Mouse (Mus musculus) forelimb bud, embryonic 11.5 days (tissue): Measurements from ENCODE around the gene Wfdc8.
"Not testable (repeated sequence)": the region's sequence is repeated elsewhere in the genome, so short reads cannot be mapped to it uniquely, and the experiment has no call there.

Experiments
- DNase-seq: peaks from one replicate; pipeline ENCODE4 v3.0.0-alpha.2; 2012; ENCODE audit warnings: low read depth, low spot score

Gene Wfdc8

GRCm38 (mm10) chr2:164613471-164613870 is at the start of gene Wfdc8, which contains the start of gene Wfdc6b:
Gene Wfdc8 (minus strand): TSS chr2:164613626.
Gene Wfdc6b (plus strand): TSS chr2:164613522.
- DNase-seq: not testable (repeated sequence)

GRCm38 (mm10) chr2:164656483-164656882 is 43.1 kb upstream of the Wfdc8 start, which contains the start of gene Wfdc9:
Gene Wfdc9 (minus strand): TSS chr2:164656583.
- DNase-seq: no peak

- DNase-seq: peak; percentile 44
Observed at GRCm38 (mm10) chr2:164655858-164656257, 42.4 kb upstream of the Wfdc8 start, which contains the start of gene Wfdc10. Gene Wfdc10 (plus strand): TSS chr2:164656046.

GRCm38 (mm10) chr2:164641881-164642673 is 28.7 kb upstream of the Wfdc8 start:
- DNase-seq: no peak

GRCm38 (mm10) chr2:164641129-164641528 is 27.7 kb upstream of the Wfdc8 start:
- DNase-seq: no peak

- no peak for DNase-seq
Observed at GRCm38 (mm10) chr2:164638696-164639095, 25.3 kb upstream of the Wfdc8 start, which contains the start of gene Wfdc16. Gene Wfdc16 (minus strand): TSS chr2:164638796.

GRCm38 (mm10) chr2:164635266-164635665 is 21.8 kb upstream of the Wfdc8 start:
- DNase-seq: no peak

- no peak for DNase-seq
Observed at GRCm38 (mm10) chr2:164621775-164622174, 8.3 kb upstream of the Wfdc8 start.

GRCm38 (mm10) chr2:164619050-164619449 is 5.6 kb upstream of the Wfdc8 start:
- DNase-seq: no peak

- DNase-seq: no peak
Observed at GRCm38 (mm10) chr2:164615386-164615785, 2.0 kb upstream of the Wfdc8 start.

GRCm38 (mm10) chr2:164608781-164609180 is 4.6 kb downstream of the Wfdc8 start:
- DNase-seq: no peak

GRCm38 (mm10) chr2:164604411-164604810 is 9.0 kb downstream of the Wfdc8 start:
- DNase-seq: no peak

- no peak for DNase-seq
Observed at GRCm38 (mm10) chr2:164603482-164603881, 9.9 kb downstream of the Wfdc8 start.

- no peak for DNase-seq
Observed at GRCm38 (mm10) chr2:164600179-164600578, 13.2 kb downstream of the Wfdc8 start.

GRCm38 (mm10) chr2:164593494-164593893 is 19.9 kb downstream of the Wfdc8 start, which contains the start of gene Eppin:
Gene Eppin (minus strand): TSS chr2:164593594.
- DNase-seq: no peak

GRCm38 (mm10) chr2:164592014-164592413 is 21.4 kb downstream of the Wfdc8 start:
- DNase-seq: peak; percentile 78

GRCm38 (mm10) chr2:164585025-164585725 is 28.3 kb downstream of the Wfdc8 start, which contains the start of gene Wfdc6a:
Gene Wfdc6a (minus strand): TSS chr2:164585447.
- DNase-seq: not testable (repeated sequence)

- not testable (repeated sequence) for DNase-seq
Observed at GRCm38 (mm10) chr2:164573359-164573758, 40.1 kb downstream of the Wfdc8 start, which contains the start of gene Spint3. Gene Spint3 (minus strand): TSS chr2:164573459.

- DNase-seq: no peak
Observed at GRCm38 (mm10) chr2:164567460-164567859, 46.0 kb downstream of the Wfdc8 start.

GRCm38 (mm10) chr2:164566997-164567396 is 46.4 kb downstream of the Wfdc8 start:
- no peak for DNase-seq

GRCm38 (mm10) chr2:164564346-164564745 is 49.1 kb downstream of the Wfdc8 start:
- no peak for DNase-seq

- peak; percentile 69 for DNase-seq
Observed at GRCm38 (mm10) chr2:164563339-164564038, 49.9 kb downstream of the Wfdc8 start.
